Mouse (Mus musculus): ENCODE data around the gene Rnf216.

Gene Rnf216

GRCm38 (mm10) chr5:142960775-142961271, 152.0 kb downstream of the Rnf216 start:
- no peak for DNase-seq (ENCODE audit: low read depth)

- DNase-seq (ENCODE audit: low read depth): no peak
These were observed 152.9 kb downstream of the Rnf216 start, which contains the start of gene Fscn1 for GRCm38 (mm10) chr5:142959576-142960556. Fscn1 (plus strand) TSS chr5:142960343.

- DNase-seq (ENCODE audit: low read depth): no peak
These were observed 153.6 kb downstream of the Rnf216 start for GRCm38 (mm10) chr5:142959156-142959555.

- DNase-seq (ENCODE audit: low read depth): no peak
These were observed 154.3 kb downstream of the Rnf216 start for GRCm38 (mm10) chr5:142958464-142958863.

GRCm38 (mm10) chr5:142956956-142957703, 155.7 kb downstream of the Rnf216 start:
- no peak for DNase-seq (ENCODE audit: low read depth)

- no peak for DNase-seq (ENCODE audit: low read depth)
These were observed 159.2 kb downstream of the Rnf216 start for GRCm38 (mm10) chr5:142953641-142954040.

- no peak for DNase-seq (ENCODE audit: low read depth)
These were observed 162.4 kb downstream of the Rnf216 start for GRCm38 (mm10) chr5:142950405-142950804.

- no peak for DNase-seq (ENCODE audit: low read depth)
These were observed 163.2 kb downstream of the Rnf216 start for GRCm38 (mm10) chr5:142949580-142949979.

- no peak for DNase-seq (ENCODE audit: low read depth)
These were observed 165.3 kb downstream of the Rnf216 start for GRCm38 (mm10) chr5:142947460-142947859.

GRCm38 (mm10) chr5:142944979-142945682, 167.7 kb downstream of the Rnf216 start:
- DNase-seq (ENCODE audit: low read depth): peak; percentile 60
